Comparison of ENCODE assay signal across 17 mouse cellular contexts in genomic region chr16:95618206-95618605, GRCm38 (mm10). TPM values are rescaled to one million over a fixed set of nuclear protein-coding genes. Genes with fewer than 3 reads are reported as not detected.
A peak's percentile ranks its signal among the peaks of the same experiment; 100 is the strongest.
DNase-seq lines count a peak whose midpoint lies in the region; ATAC-seq lines count a peak whose summit lies in the region.
"Had no signal": no experiment of that assay in that cellular context is flagged by ENCODE, and none has a peak within 500 bp of the region (broad histone marks: within the 10 kb centered on the region; RNA-seq: fewer than 3 reads in every experiment).

No protein-coding gene starts in this region.

- H3K27ac ChIP-seq in limb, embryonic 12.5 days: no peak overlapping the region
- no peak overlapping the region for H3K27ac ChIP-seq in limb, embryonic 10.5 days
- H3K27ac ChIP-seq in limb, embryonic 15.5 days: peak overlapping the region; percentile 61
- H3K27ac ChIP-seq: heart, embryonic 10.5 days; kidney, embryonic 15.5 days; liver, embryonic 14.5 days; midbrain, embryonic 15.5 days had no signal

- DNase-seq in limb, embryonic 10.5 days (ENCODE audit: low spot score): no peak
- DNase-seq in cerebellum, adult 11-12 months: peak; percentile 82
- DNase-seq in cerebellum, postnatal 10 days: peak; percentile 87 to 88
- DNase-seq in urinary bladder, postnatal 14 days (ENCODE audit: low spot score): no peak
- no peak for DNase-seq in thymus, postnatal 25 days
- no peak for DNase-seq in heart, postnatal 4 days
- DNase-seq: adrenal gland, postnatal 10 days; forebrain, postnatal 0 days; gastrocnemius, postnatal 10 days; thymus, postnatal 14 days had no signal

- H3K4me1 ChIP-seq in limb, embryonic 12.5 days (replicated peaks): peaks cover 29% of the 10 kb centered on the region
- H3K4me1 ChIP-seq in limb, embryonic 10.5 days: peaks cover 26% of the 10 kb centered on the region
- H3K4me1 ChIP-seq in limb, embryonic 15.5 days: peaks cover 17% of the 10 kb centered on the region
- H3K4me1 ChIP-seq: midbrain, embryonic 15.5 days had no signal

- no peaks in the 10 kb centered on the region; the same call in 1 of the 2 replicates for H3K27me3 ChIP-seq in limb, embryonic 12.5 days
- H3K27me3 ChIP-seq in limb, embryonic 10.5 days (ENCODE audit: low read depth, poor library complexity, severe bottlenecking): no peaks in the 10 kb centered on the region
- H3K27me3 ChIP-seq in limb, embryonic 15.5 days: no peaks in the 10 kb centered on the region
- H3K27me3 ChIP-seq: midbrain, embryonic 15.5 days had no signal

- H3K9me3 ChIP-seq in limb, embryonic 12.5 days: no peaks in the 10 kb centered on the region
- H3K9me3 ChIP-seq in limb, embryonic 10.5 days (replicated peaks): no peaks in the 10 kb centered on the region
- H3K9me3 ChIP-seq in limb, embryonic 15.5 days: no peaks in the 10 kb centered on the region
- H3K9me3 ChIP-seq: heart, embryonic 10.5 days; kidney, embryonic 15.5 days; midbrain, embryonic 15.5 days had no signal

- H3K9ac ChIP-seq in limb, embryonic 12.5 days (replicated peaks): no peak overlapping the region
- no peak overlapping the region for H3K9ac ChIP-seq in limb, embryonic 15.5 days
- H3K9ac ChIP-seq: forebrain, postnatal 0 days; kidney, embryonic 15.5 days; liver, embryonic 14.5 days; midbrain, embryonic 15.5 days had no signal

- no peak for ATAC-seq in limb, embryonic 12.5 days (ENCODE audit: insufficient number of reproducible peaks, insufficient read depth, low FRiP score, low TSS enrichment, low read depth)
- ATAC-seq in limb, embryonic 15.5 days (ENCODE audit: insufficient number of reproducible peaks, low FRiP score, low TSS enrichment, low read depth): peak; percentile 51; the same call in 1 of the 2 replicates
- ATAC-seq: forebrain, postnatal 0 days; inflammation-experienced regulatory T-cells, adult 6 months; midbrain, embryonic 15.5 days had no signal

- no peaks in the 10 kb centered on the region for H3K36me3 ChIP-seq in limb, embryonic 12.5 days
- no peaks in the 10 kb centered on the region for H3K36me3 ChIP-seq in limb, embryonic 10.5 days
- H3K36me3 ChIP-seq in limb, embryonic 15.5 days: no peaks in the 10 kb centered on the region
- H3K36me3 ChIP-seq: heart, embryonic 10.5 days; kidney, embryonic 15.5 days; midbrain, embryonic 15.5 days had no signal

- no peak overlapping the region for H3K4me3 ChIP-seq in limb, embryonic 12.5 days (replicated peaks)
- no peak overlapping the region for H3K4me3 ChIP-seq in limb, embryonic 10.5 days
- H3K4me3 ChIP-seq in limb, embryonic 15.5 days: no peak overlapping the region
- H3K4me3 ChIP-seq: heart, embryonic 10.5 days; kidney, embryonic 15.5 days; midbrain, embryonic 15.5 days had no signal

- WGBS in limb, embryonic 12.5 days: 41% methylated on average over 15 of the region's 15 CpGs
- WGBS in limb, embryonic 10.5 days: 66% methylated on average over 15 of the region's 15 CpGs
- WGBS in limb, embryonic 15.5 days: 35% methylated on average over 15 of the region's 15 CpGs

- peak overlapping the region; percentile 8; the same call in 1 of the 2 replicates for H3K4me2 ChIP-seq in limb, embryonic 12.5 days
- peak overlapping the region; percentile 17; the same call in 1 of the 2 replicates for H3K4me2 ChIP-seq in limb, embryonic 15.5 days
- H3K4me2 ChIP-seq: kidney, embryonic 15.5 days; midbrain, embryonic 15.5 days had no signal

RNA-seq across cellular contexts. Expression of gene Erg, which starts 31.8 kb away (rescaled TPM):
- polyA plus RNA-seq in limb, embryonic 12.5 days (2016; fragmentation: Nextera tagmentation; extraction: Ambion mirVana): 17.3 and 20.2 TPM in 2 replicates
- polyA plus RNA-seq in limb, embryonic 10.5 days (2016; fragmentation: Nextera tagmentation; extraction: Ambion mirVana): 6.1 and 6.8 TPM in 2 replicates
- 22.9 and 26.2 TPM in 2 replicates for polyA plus RNA-seq in limb, embryonic 15.5 days (2015; fragmentation: Nextera tagmentation; extraction: Ambion mirVana)
- 10 to 100 TPM; 39.8 to 40.6 TPM for total RNA-seq in heart, postnatal 4 days (2021)
- polyA plus RNA-seq: inflammation-experienced regulatory T-cells, adult 6 months had no signal

Comparison
In these comparisons a context has a peak if more than half of its experiments do, and no peak if none do; other contexts are left out.
1. DNase-seq: peak in cerebellum, adult 11-12 months (single experiment) and cerebellum, postnatal 10 days (2 of 2); none in limb, embryonic 10.5 days (single experiment), urinary bladder, postnatal 14 days (single experiment), thymus, postnatal 25 days (single experiment) and heart, postnatal 4 days (single experiment).